15 mouse cellular contexts compared by ENCODE assay signal in the genomic region with DNA sequence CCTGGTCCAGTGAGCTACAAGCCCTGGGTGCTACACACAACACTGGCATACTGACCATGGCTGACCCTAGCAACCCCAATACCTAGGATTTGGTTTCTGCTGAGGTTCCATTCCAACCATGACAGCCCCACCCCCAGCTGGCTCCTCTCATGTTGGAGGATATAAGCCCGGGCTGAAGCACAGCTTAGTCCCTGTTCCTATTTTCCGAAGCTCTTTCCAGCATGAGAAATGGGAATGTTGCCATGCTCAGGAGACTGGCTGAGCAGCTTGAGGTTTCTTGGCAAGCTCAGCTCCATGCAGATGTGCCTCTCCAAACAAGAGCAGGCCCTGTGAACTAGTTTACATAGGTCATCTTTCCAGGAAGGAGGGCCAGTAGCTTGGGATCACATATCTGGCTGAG. TPM values are rescaled to one million over a fixed set of nuclear protein-coding genes. Genes with fewer than 3 reads are reported as not detected.
DNase-seq lines count a peak whose midpoint lies in the region; ATAC-seq and TF ChIP-seq lines count a peak whose summit lies in the region.
"Had no signal": no experiment of that assay in that cellular context is flagged by ENCODE, and none has a peak within 500 bp of the region (broad histone marks: within the 10 kb centered on the region; RNA-seq: fewer than 3 reads in every experiment).

No protein-coding gene starts in this region.

- H3K4me2 ChIP-seq in lung, embryonic 14.5 days: no peak overlapping the region
- H3K4me2 ChIP-seq in embryonic facial prominence, embryonic 15.5 days (replicated peaks): no peak overlapping the region
- H3K4me2 ChIP-seq in stomach, embryonic 15.5 days: no peak overlapping the region
- H3K4me2 ChIP-seq: hindbrain, embryonic 14.5 days; midbrain, embryonic 15.5 days had no signal

- no peaks in the 10 kb centered on the region for H3K4me1 ChIP-seq in lung, embryonic 14.5 days (ENCODE audit: insufficient read depth)
- H3K4me1 ChIP-seq in embryonic facial prominence, embryonic 15.5 days: peaks cover 8% of the 10 kb centered on the region; the same call in 1 of the 2 replicates
- H3K4me1 ChIP-seq in stomach, embryonic 15.5 days: no peaks in the 10 kb centered on the region; the same call in 1 of the 2 replicates
- H3K4me1 ChIP-seq: midbrain, embryonic 15.5 days had no signal

- H3K36me3 ChIP-seq in lung, embryonic 14.5 days (ENCODE audit: insufficient read depth): no peaks in the 10 kb centered on the region
- no peaks in the 10 kb centered on the region for H3K36me3 ChIP-seq in embryonic facial prominence, embryonic 15.5 days
- H3K36me3 ChIP-seq in stomach, embryonic 15.5 days: no peaks in the 10 kb centered on the region
- H3K36me3 ChIP-seq: midbrain, embryonic 15.5 days had no signal

- H3K9ac ChIP-seq in lung, embryonic 14.5 days: no peak overlapping the region
- no peak overlapping the region for H3K9ac ChIP-seq in embryonic facial prominence, embryonic 15.5 days
- no peak overlapping the region for H3K9ac ChIP-seq in stomach, embryonic 15.5 days
- H3K9ac ChIP-seq: forebrain, postnatal 0 days; hindbrain, embryonic 14.5 days; liver, embryonic 14.5 days; midbrain, embryonic 15.5 days had no signal

- TF ChIP-seq CTCF in lung, embryonic 14.5 days (IDR thresholded peaks at IDR 0.05; ENCODE audit: low read depth): no peak

- H3K9me3 ChIP-seq in lung, embryonic 14.5 days (ENCODE audit: low read depth, low read length): no peaks in the 10 kb centered on the region
- no peaks in the 10 kb centered on the region for H3K9me3 ChIP-seq in embryonic facial prominence, embryonic 15.5 days (replicated peaks)
- no peaks in the 10 kb centered on the region for H3K9me3 ChIP-seq in stomach, embryonic 15.5 days
- H3K9me3 ChIP-seq: midbrain, embryonic 15.5 days had no signal

- H3K27ac ChIP-seq in lung, embryonic 14.5 days (ENCODE audit: low read depth): no peak overlapping the region
- H3K27ac ChIP-seq in embryonic facial prominence, embryonic 15.5 days (replicated peaks): no peak overlapping the region
- H3K27ac ChIP-seq in stomach, embryonic 15.5 days: peak overlapping the region; percentile 9; the same call in 1 of the 2 replicates
- H3K27ac ChIP-seq: hindbrain, embryonic 14.5 days; liver, embryonic 14.5 days; macrophage; midbrain, embryonic 15.5 days had no signal

- DNase-seq in lung, embryonic 14.5 days: peak; percentile 56
- no peak for DNase-seq in lung, postnatal 25 days (ENCODE audit: low spot score)
- DNase-seq in heart, adult 8-10 months (ENCODE audit: low spot score): peak; percentile 64
- DNase-seq in kidney, adult 18-20 months: no peak
- DNase-seq: cerebellum, adult 18-20 months; forebrain, postnatal 0 days had no signal

- no peaks in the 10 kb centered on the region for H3K27me3 ChIP-seq in lung, embryonic 14.5 days (ENCODE audit: insufficient read depth, low read length)
- no peaks in the 10 kb centered on the region for H3K27me3 ChIP-seq in embryonic facial prominence, embryonic 15.5 days
- no peaks in the 10 kb centered on the region for H3K27me3 ChIP-seq in stomach, embryonic 15.5 days (replicated peaks)
- H3K27me3 ChIP-seq: midbrain, embryonic 15.5 days had no signal

- ATAC-seq in lung, embryonic 14.5 days (ENCODE audit: insufficient read depth): no peak
- ATAC-seq in embryonic facial prominence, embryonic 15.5 days (ENCODE audit: insufficient number of reproducible peaks, low FRiP score, low TSS enrichment, low read depth): peak; percentile 51; the same call in 1 of the 2 replicates
- peak; percentile 31; the same call in 1 of the 2 replicates for ATAC-seq in stomach, embryonic 15.5 days (ENCODE audit: insufficient read depth, low FRiP score, low read depth)
- no peak for ATAC-seq in erythroblast, adult 5-6 weeks (replicated peaks; ENCODE audit: low FRiP score, poor library complexity, severe bottlenecking)
- ATAC-seq: forebrain, postnatal 0 days; midbrain, embryonic 15.5 days had no signal

- no peak overlapping the region for H3K4me3 ChIP-seq in lung, embryonic 14.5 days (ENCODE audit: low read depth, low read length)
- no peak overlapping the region for H3K4me3 ChIP-seq in embryonic facial prominence, embryonic 15.5 days (replicated peaks)
- H3K4me3 ChIP-seq in stomach, embryonic 15.5 days (replicated peaks): no peak overlapping the region
- H3K4me3 ChIP-seq: erythroblast, embryonic 14.5 days; midbrain, embryonic 15.5 days had no signal

- WGBS in lung, embryonic 14.5 days: 48% methylated on average over 2 of the region's 2 CpGs
- 39% methylated on average over 2 of the region's 2 CpGs for WGBS in embryonic facial prominence, embryonic 15.5 days
- WGBS in stomach, embryonic 15.5 days: 61% methylated on average over 2 of the region's 2 CpGs

RNA-seq across cellular contexts. Expression of a gene that starts 30.6 kb away (rescaled TPM):
- polyA plus RNA-seq in lung, embryonic 14.5 days (2014; fragmentation: Nextera tagmentation; extraction: Ambion mirVana): 87.4 and 91.0 TPM in 2 replicates
- 261 TPM in 2 replicates for polyA plus RNA-seq in embryonic facial prominence, embryonic 15.5 days (2015; fragmentation: Nextera tagmentation; extraction: Ambion mirVana)
- 100 to 1,000 TPM in 3 of 4 experiments, 10 to 100 TPM in 1; 98.2 to 127 (median 109) TPM for total RNA-seq in heart, adult 8-10 months (2022)
- polyA plus RNA-seq in stomach, embryonic 15.5 days (2015; fragmentation: Nextera tagmentation; extraction: Ambion mirVana): 183 and 190 TPM in 2 replicates
- total RNA-seq in erythroblast, adult 5-6 weeks (2015; ENCODE audit: low replicate concordance): 8.6 and 9.8 TPM in 2 replicates
- total RNA-seq in erythroblast, adult 5-6 weeks (2017; ENCODE audit: low replicate concordance): 7.2 and 8.3 TPM in 2 replicates
- total RNA-seq: CH12.LX had no signal

Comparison
In these comparisons a context has a peak if more than half of its experiments do, and no peak if none do; other contexts are left out.
1. DNase-seq: peak in lung, embryonic 14.5 days (single experiment) and heart, adult 8-10 months (single experiment); none in lung, postnatal 25 days (single experiment) and kidney, adult 18-20 months (single experiment).
2. ATAC-seq: peak in embryonic facial prominence, embryonic 15.5 days (single experiment) and stomach, embryonic 15.5 days (single experiment); none in lung, embryonic 14.5 days (single experiment) and erythroblast, adult 5-6 weeks (single experiment).